Mouse (Mus musculus): Measurements from ENCODE around the gene Rhpn2.

GRCm38 (mm10) chr7:35334527-35335452 is 820 bp downstream of the Rhpn2 start:
- TF ChIP-seq ZNF384 (IDR thresholded peaks at IDR 0.05; ENCODE audit: low read depth, low read length) (no peak), ZC3H11A (IDR thresholded peaks at IDR 0.05; ENCODE audit: borderline replicate concordance, low read depth, low read length) (no peak)

All from ES-E14 (cell line).